Mouse (Mus musculus) heart, embryonic 12.5 days (tissue): Measurements from ENCODE around the gene Olfr967. TPM values are rescaled to one million over a fixed set of nuclear protein-coding genes. Genes with fewer than 3 reads are reported as not detected.
"Not testable (repeated sequence)": the region's sequence is repeated elsewhere in the genome, so short reads cannot be mapped to it uniquely, and the experiment has no call there.

Experiments used
- ATAC-seq: fragments of 200-750 bp; cut with Nextera tagmentation; 2 replicates; pipeline ENCODE4 v1.8.0; 2017; ENCODE audit warnings: moderate TSS enrichment, moderate library complexity; ENCODE audit not compliant: insufficient number of reproducible peaks, low FRiP score
- H3K27ac ChIP-seq: fragments of 300-500 bp; sonication (generic); 2 replicates; pipeline ENCODE4 v1.5.1; 2016; ENCODE audit warnings: mild to moderate bottlenecking, moderate library complexity; ENCODE audit not compliant: poor library complexity, severe bottlenecking
- H3K27me3 ChIP-seq: fragments of 300-500 bp; sonication (generic); replicated peaks from 2 replicates; pipeline ENCODE4 v1.6.1; 2016; ENCODE audit warnings: mild to moderate bottlenecking, moderate library complexity
- H3K36me3 ChIP-seq: fragments of 300-500 bp; sonication (generic); 2 replicates; pipeline ENCODE4 v1.6.1; 2016; ENCODE audit warnings: mild to moderate bottlenecking, moderate library complexity
- H3K4me1 ChIP-seq: fragments of 300-500 bp; sonication (generic); replicated peaks from 2 replicates; pipeline ENCODE4 v1.6.1; 2016; ENCODE audit warnings: mild to moderate bottlenecking
- H3K4me2 ChIP-seq: fragments of 300-500 bp; sonication (generic); 2 replicates; pipeline ENCODE4 v1.6.1; 2016; ENCODE audit warnings: mild to moderate bottlenecking, moderate library complexity
- H3K4me3 ChIP-seq: fragments of 300-500 bp; sonication (generic); 2 replicates; pipeline ENCODE4 v1.5.1; 2016; ENCODE audit warnings: mild to moderate bottlenecking
- H3K9ac ChIP-seq: fragments of 300-500 bp; sonication (generic); 2 replicates; pipeline ENCODE4 v1.6.1; 2016; ENCODE audit warnings: mild to moderate bottlenecking, moderate library complexity
- H3K9me3 ChIP-seq: fragments of 300-500 bp; sonication (generic); replicated peaks from 2 replicates; pipeline ENCODE4 v1.6.1; 2016; ENCODE audit warnings: mild to moderate bottlenecking, moderate library complexity
- WGBS: fragments of 180-500 bp; shearing (Covaris S2); methylation state at CpG from one replicate; pipeline ENCODE4 v1.1.7; 2016; 5-methylcytosine and 5-hydroxymethylcytosine counted together
- polyA plus RNA-seq: library from polyadenylated mRNA; unstranded; fragments of >200 nt; fragmentation: Nextera tagmentation; extraction: Ambion mirVana; gene quantifications from 2 replicates; pipeline ENCODE4 v1.2.1, GENCODE M21; 2016

Olfr967 gene
- polyA plus RNA-seq, result not detected in 2 replicates

DNA sequence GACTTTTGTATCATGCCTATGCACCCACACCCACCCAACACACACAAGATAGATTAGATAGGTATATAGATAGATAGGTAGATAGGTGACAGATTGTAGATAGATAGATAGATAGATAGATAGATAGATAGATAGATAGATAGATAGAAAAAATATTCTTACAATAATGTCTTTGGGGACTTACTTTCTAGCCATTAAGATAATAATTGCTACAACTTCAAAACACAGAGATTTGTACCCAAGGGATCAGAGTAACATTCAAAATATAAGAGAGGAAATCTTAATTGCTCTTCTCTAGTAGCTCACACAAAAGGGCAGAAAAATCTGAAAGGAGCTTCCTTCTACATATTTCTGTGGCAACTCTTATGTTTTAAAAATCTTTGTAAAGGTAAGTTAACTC is at the start of gene Olfr967:
Olfr967 (plus strand) TSS at position 301 of the 400 bp plus-strand sequence.
- no peaks in the 10 kb centered on the region for H3K36me3 ChIP-seq
- peaks cover 3% of the 10 kb centered on the region; the same call in 1 of the 2 replicates for H3K9me3 ChIP-seq
- no peak for ATAC-seq
- H3K27ac ChIP-seq, result no peak within 1 kb of the TSS
- no peak within 1 kb of the TSS for H3K4me3 ChIP-seq
- no peaks in the 10 kb centered on the region for H3K27me3 ChIP-seq
- no peak within 1 kb of the TSS for H3K9ac ChIP-seq
- H3K4me2 ChIP-seq, result no peak within 1 kb of the TSS
- no peaks in the 10 kb centered on the region for H3K4me1 ChIP-seq

DNA sequence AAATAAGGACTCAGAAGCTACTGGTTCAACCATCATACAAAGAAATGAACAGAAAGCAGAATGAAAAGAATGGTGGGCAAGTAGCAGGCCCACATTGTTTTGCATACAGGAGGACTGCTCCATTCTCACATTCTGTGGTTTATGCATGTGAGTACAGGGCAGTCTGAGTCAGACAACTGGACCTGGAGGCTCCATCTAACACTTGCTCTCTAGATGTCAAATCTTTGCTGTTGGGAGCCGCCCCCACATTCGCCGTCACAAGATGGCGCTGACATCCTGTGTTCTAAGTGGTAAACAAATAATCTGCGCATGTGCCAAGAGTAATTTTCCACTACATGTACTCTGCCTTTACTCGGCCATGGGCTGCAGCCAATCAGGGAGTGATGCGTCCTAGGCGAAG is 44.9 kb upstream of the Olfr967 start:
- H3K4me2 ChIP-seq, ATAC-seq, H3K4me1 ChIP-seq, H3K4me3 ChIP-seq, H3K36me3 ChIP-seq, H3K9me3 ChIP-seq, H3K27ac ChIP-seq, H3K27me3 ChIP-seq, H3K9ac ChIP-seq: not testable (repeated sequence)
- WGBS, result 82% methylated on average over 8 of the region's 8 CpGs

DNA sequence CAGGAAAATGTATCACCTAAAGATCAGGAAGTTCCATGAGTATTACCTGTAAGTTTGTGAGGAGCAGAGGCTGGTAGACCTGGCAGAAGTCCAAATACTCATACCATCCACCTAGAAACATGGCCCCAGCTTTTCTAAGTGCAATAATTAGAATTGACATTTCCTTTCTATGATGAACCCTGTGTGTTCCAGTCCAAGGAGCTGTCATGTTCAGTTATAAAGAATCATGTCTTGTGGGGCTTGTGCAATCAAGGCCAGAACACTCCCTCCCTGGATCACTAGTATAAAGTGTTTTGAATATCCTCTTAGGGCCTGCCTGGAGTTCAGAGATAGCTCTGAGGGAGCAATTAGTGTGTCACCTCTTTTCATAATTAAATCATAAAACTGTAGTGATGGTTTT is 39.0 kb upstream of the Olfr967 start, which contains the start of gene Olfr149:
Olfr149 (minus strand) TSS at position 101 of the 400 bp plus-strand sequence.
- no peak for ATAC-seq
- no peaks in the 10 kb centered on the region for H3K27me3 ChIP-seq
- no peaks in the 10 kb centered on the region for H3K9me3 ChIP-seq
- no peaks in the 10 kb centered on the region for H3K36me3 ChIP-seq
- H3K27ac ChIP-seq, result no peak within 1 kb of the TSS
- H3K4me3 ChIP-seq, result no peak within 1 kb of the TSS
- H3K4me1 ChIP-seq, result no peaks in the 10 kb centered on the region; the same call in 1 of the 2 replicates
- no peak within 1 kb of the TSS for H3K4me2 ChIP-seq
- H3K9ac ChIP-seq, result no peak within 1 kb of the TSS

GRCm38 (mm10) chr9:39708958-39709357 is 37.1 kb upstream of the Olfr967 start:
- no peak overlapping the region for H3K27ac ChIP-seq
- 0 out of 2 replicates have a peak, but pooled peaks have one; percentile 42 for ATAC-seq
- H3K4me2 ChIP-seq, result no peak overlapping the region
- no peaks in the 10 kb centered on the region; the same call in 1 of the 2 replicates for H3K4me1 ChIP-seq
- H3K27me3 ChIP-seq, result no peaks in the 10 kb centered on the region
- no peaks in the 10 kb centered on the region for H3K36me3 ChIP-seq
- H3K4me3 ChIP-seq, result no peak overlapping the region
- no peaks in the 10 kb centered on the region for H3K9me3 ChIP-seq
- 45% methylated on average over 3 of the region's 3 CpGs for WGBS
- no peak overlapping the region for H3K9ac ChIP-seq

GRCm38 (mm10) chr9:39711053-39711452 is 35.0 kb upstream of the Olfr967 start, which contains the start of gene Olfr965:
Olfr965 (plus strand) TSS chr9:39711353.
- H3K4me3 ChIP-seq, result no peak within 1 kb of the TSS
- H3K36me3 ChIP-seq, result no peaks in the 10 kb centered on the region
- H3K4me1 ChIP-seq, result no peaks in the 10 kb centered on the region; the same call in 1 of the 2 replicates
- ATAC-seq, result no peak
- H3K4me2 ChIP-seq, result no peak within 1 kb of the TSS
- H3K9ac ChIP-seq, result no peak within 1 kb of the TSS
- H3K27ac ChIP-seq, result no peak within 1 kb of the TSS
- no peaks in the 10 kb centered on the region for H3K9me3 ChIP-seq
- no peaks in the 10 kb centered on the region for H3K27me3 ChIP-seq

- H3K9me3 ChIP-seq, result no peaks in the 10 kb centered on the region
- no peak within 1 kb of the TSS for H3K27ac ChIP-seq
- no peaks in the 10 kb centered on the region for H3K36me3 ChIP-seq
- H3K4me3 ChIP-seq, result no peak within 1 kb of the TSS
- H3K27me3 ChIP-seq, result no peaks in the 10 kb centered on the region
- no peak within 1 kb of the TSS for H3K4me2 ChIP-seq
- H3K4me1 ChIP-seq, result no peaks in the 10 kb centered on the region
- no peak for ATAC-seq
- no peak within 1 kb of the TSS for H3K9ac ChIP-seq
Observed at GRCm38 (mm10) chr9:39730678-39731077, 15.4 kb upstream of the Olfr967 start, which contains the start of gene Olfr150. Olfr150 (plus strand) TSS chr9:39730978.

DNA sequence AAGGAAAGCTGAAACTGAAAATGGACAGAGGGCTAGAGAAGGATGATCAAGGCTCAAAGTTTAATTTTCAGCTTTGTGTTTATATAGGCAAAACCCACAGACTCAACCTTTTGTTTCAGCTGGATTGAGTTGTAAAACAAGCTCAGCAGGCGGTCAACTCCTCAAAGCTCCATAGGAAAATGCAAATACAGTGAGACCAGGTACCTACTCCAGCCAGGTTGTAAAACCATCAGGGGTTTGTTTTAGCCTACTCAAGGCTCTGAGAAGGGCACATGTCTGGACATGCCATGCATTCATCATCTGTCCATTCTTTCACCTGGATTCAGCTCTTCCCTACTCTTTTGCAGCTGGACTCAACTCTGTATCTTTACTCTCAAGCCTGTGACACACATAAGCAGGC is 5.3 kb upstream of the Olfr967 start:
- Histone ChIP-seq H3K4me2 (no peak overlapping the region), H3K4me3 (no peak overlapping the region), H3K9me3 (peaks cover 3% of the 10 kb centered on the region; the same call in 1 of the 2 replicates), H3K27me3 (no peaks in the 10 kb centered on the region), H3K4me1 (no peaks in the 10 kb centered on the region), H3K27ac (no peak overlapping the region), H3K9ac (no peak overlapping the region), H3K36me3 (no peaks in the 10 kb centered on the region)
- 85% methylated on average over 1 of the region's 1 CpGs for WGBS
- ATAC-seq, result no peak

GRCm38 (mm10) chr9:39746428-39746827 is 379 bp downstream of the Olfr967 start:
- no peak for ATAC-seq
- 72% methylated on average over 1 of the region's 1 CpGs for WGBS
- H3K27me3 ChIP-seq, result no peaks in the 10 kb centered on the region
- H3K36me3 ChIP-seq, result no peaks in the 10 kb centered on the region
- H3K4me3 ChIP-seq, result no peak overlapping the region
- H3K4me1 ChIP-seq, result no peaks in the 10 kb centered on the region
- peaks cover 3% of the 10 kb centered on the region; the same call in 1 of the 2 replicates for H3K9me3 ChIP-seq
- no peak overlapping the region for H3K9ac ChIP-seq
- H3K4me2 ChIP-seq, result no peak overlapping the region
- H3K27ac ChIP-seq, result no peak overlapping the region

DNA sequence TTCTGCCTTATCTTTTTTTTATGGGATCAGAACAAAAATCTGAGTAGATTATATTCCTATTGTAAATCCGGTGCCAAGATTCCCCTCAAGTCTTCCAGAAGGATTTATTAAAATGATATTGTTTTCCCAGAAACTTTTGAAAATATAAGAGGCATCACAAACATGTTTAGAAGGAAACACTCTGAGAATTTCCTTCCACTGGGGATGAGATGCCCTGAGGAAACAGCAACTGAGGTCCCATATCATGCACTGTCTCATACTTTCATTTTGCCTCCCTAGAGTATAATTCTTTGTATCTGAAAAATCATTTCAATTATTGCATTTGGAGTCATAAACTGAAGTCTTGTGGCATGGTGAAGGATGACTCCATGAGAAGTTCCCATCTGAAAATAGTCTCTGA is 37.1 kb downstream of the Olfr967 start, which contains the start of gene Olfr968:
Olfr968 (minus strand) TSS at position 101 of the 400 bp plus-strand sequence.
- WGBS, result 60% methylated on average over 1 of the region's 1 CpGs

DNA sequence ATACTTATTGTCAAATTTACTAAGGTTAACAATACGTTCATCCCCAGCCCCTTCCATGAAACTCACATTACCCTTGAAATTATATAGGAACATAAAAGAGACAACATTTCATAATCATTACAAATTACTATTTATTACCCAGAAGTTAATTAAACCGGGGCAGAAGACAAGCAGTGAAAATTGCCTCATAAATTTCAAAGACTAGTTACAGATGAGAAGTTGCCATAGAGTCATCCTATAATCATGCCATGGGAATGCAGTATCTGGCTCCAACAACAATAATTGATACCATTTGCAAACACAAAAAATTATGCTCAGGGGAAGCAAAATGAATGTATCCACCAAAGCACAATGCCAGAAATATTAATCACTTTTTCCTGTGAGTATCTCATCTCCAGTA is 44.5 kb downstream of the Olfr967 start, which contains the start of gene Olfr969:
Olfr969 (plus strand) TSS at position 388 of the 400 bp plus-strand sequence.
- no peak within 1 kb of the TSS for H3K9ac ChIP-seq
- H3K4me1 ChIP-seq, result no peaks in the 10 kb centered on the region
- H3K27me3 ChIP-seq, result no peaks in the 10 kb centered on the region
- no peak within 1 kb of the TSS for H3K27ac ChIP-seq
- WGBS, result 65% methylated on average over 2 of the region's 2 CpGs
- H3K4me2 ChIP-seq, result no peak within 1 kb of the TSS
- ATAC-seq, result no peak
- no peak within 1 kb of the TSS for H3K4me3 ChIP-seq
- H3K36me3 ChIP-seq, result no peaks in the 10 kb centered on the region
- no peaks in the 10 kb centered on the region for H3K9me3 ChIP-seq

More for the DNA sequence above, 37.1 kb downstream of the Olfr967 start, which contains the start of gene Olfr968:
- Histone ChIP-seq H3K9ac (no peak within 1 kb of the TSS), H3K27me3 (no peaks in the 10 kb centered on the region), H3K9me3 (no peaks in the 10 kb centered on the region), H3K4me2 (no peak within 1 kb of the TSS), H3K36me3 (no peaks in the 10 kb centered on the region), H3K4me3 (no peak within 1 kb of the TSS), H3K27ac (no peak within 1 kb of the TSS), H3K4me1 (no peaks in the 10 kb centered on the region)
- ATAC-seq, result no peak
